Mouse (Mus musculus) heart, embryonic 12.5 days (tissue): ENCODE measurements around the gene Trub2. TPM values are rescaled to one million over a fixed set of nuclear protein-coding genes. Genes with fewer than 3 reads are reported as not detected.
A peak's percentile ranks its signal among the peaks of the same experiment; 100 is the strongest.

Experiments used
- ATAC-seq: fragments of 200-750 bp; cut with Nextera tagmentation; 2 replicates; pipeline ENCODE4 v1.8.0; 2017; ENCODE audit warnings: moderate TSS enrichment, moderate library complexity; ENCODE audit not compliant: insufficient number of reproducible peaks, low FRiP score
- H3K27ac ChIP-seq: fragments of 300-500 bp; sonication (generic); 2 replicates; pipeline ENCODE4 v1.5.1; 2016; ENCODE audit warnings: mild to moderate bottlenecking, moderate library complexity; ENCODE audit not compliant: poor library complexity, severe bottlenecking
- H3K27me3 ChIP-seq: fragments of 300-500 bp; sonication (generic); replicated peaks from 2 replicates; pipeline ENCODE4 v1.6.1; 2016; ENCODE audit warnings: mild to moderate bottlenecking, moderate library complexity
- H3K36me3 ChIP-seq: fragments of 300-500 bp; sonication (generic); 2 replicates; pipeline ENCODE4 v1.6.1; 2016; ENCODE audit warnings: mild to moderate bottlenecking, moderate library complexity
- H3K4me1 ChIP-seq: fragments of 300-500 bp; sonication (generic); replicated peaks from 2 replicates; pipeline ENCODE4 v1.6.1; 2016; ENCODE audit warnings: mild to moderate bottlenecking
- H3K4me2 ChIP-seq: fragments of 300-500 bp; sonication (generic); 2 replicates; pipeline ENCODE4 v1.6.1; 2016; ENCODE audit warnings: mild to moderate bottlenecking, moderate library complexity
- H3K4me3 ChIP-seq: fragments of 300-500 bp; sonication (generic); 2 replicates; pipeline ENCODE4 v1.5.1; 2016; ENCODE audit warnings: mild to moderate bottlenecking
- H3K9ac ChIP-seq: fragments of 300-500 bp; sonication (generic); 2 replicates; pipeline ENCODE4 v1.6.1; 2016; ENCODE audit warnings: mild to moderate bottlenecking, moderate library complexity
- H3K9me3 ChIP-seq: fragments of 300-500 bp; sonication (generic); replicated peaks from 2 replicates; pipeline ENCODE4 v1.6.1; 2016; ENCODE audit warnings: mild to moderate bottlenecking, moderate library complexity
- WGBS: fragments of 180-500 bp; shearing (Covaris S2); methylation state at CpG from one replicate; pipeline ENCODE4 v1.1.7; 2016; 5-methylcytosine and 5-hydroxymethylcytosine counted together
- polyA plus RNA-seq: library from polyadenylated mRNA; unstranded; fragments of >200 nt; fragmentation: Nextera tagmentation; extraction: Ambion mirVana; gene quantifications from 2 replicates; pipeline ENCODE4 v1.2.1, GENCODE M21; 2016

Gene Trub2
- 25.8 and 26.6 TPM in 2 replicates for polyA plus RNA-seq

GRCm38 (mm10) chr2:29787937-29788681, at the start of gene Trub2:
Gene Trub2 (minus strand): TSS chr2:29788502.
- peak within 1 kb of the TSS; percentile 89 for H3K4me2 ChIP-seq
- peaks cover 12% of the 10 kb centered on the region for H3K4me1 ChIP-seq
- H3K4me3 ChIP-seq = peak within 1 kb of the TSS; percentile 84
- under 1% methylated on average over 45 of the region's 45 CpGs for WGBS
- no peaks in the 10 kb centered on the region for H3K27me3 ChIP-seq
- H3K9ac ChIP-seq = peak within 1 kb of the TSS; percentile 76
- peaks cover 60% of the 10 kb centered on the region for H3K36me3 ChIP-seq
- no peaks in the 10 kb centered on the region for H3K9me3 ChIP-seq
- ATAC-seq = peak; percentile 88
- peak within 1 kb of the TSS; percentile 45; the same call in 1 of the 2 replicates for H3K27ac ChIP-seq

GRCm38 (mm10) chr2:29835391-29835899, 47.1 kb upstream of the Trub2 start:
- WGBS = 76% methylated on average over 2 of the region's 2 CpGs
- no peak for ATAC-seq
- Histone ChIP-seq H3K9me3 (no peaks in the 10 kb centered on the region), H3K9ac (no peak overlapping the region), H3K4me1 (peaks cover under 1% of the 10 kb centered on the region; the same call in 1 of the 2 replicates), H3K27me3 (no peaks in the 10 kb centered on the region), H3K27ac (no peak overlapping the region), H3K4me3 (no peak overlapping the region), H3K36me3 (peaks cover 57% of the 10 kb centered on the region), H3K4me2 (no peak overlapping the region)

DNA sequence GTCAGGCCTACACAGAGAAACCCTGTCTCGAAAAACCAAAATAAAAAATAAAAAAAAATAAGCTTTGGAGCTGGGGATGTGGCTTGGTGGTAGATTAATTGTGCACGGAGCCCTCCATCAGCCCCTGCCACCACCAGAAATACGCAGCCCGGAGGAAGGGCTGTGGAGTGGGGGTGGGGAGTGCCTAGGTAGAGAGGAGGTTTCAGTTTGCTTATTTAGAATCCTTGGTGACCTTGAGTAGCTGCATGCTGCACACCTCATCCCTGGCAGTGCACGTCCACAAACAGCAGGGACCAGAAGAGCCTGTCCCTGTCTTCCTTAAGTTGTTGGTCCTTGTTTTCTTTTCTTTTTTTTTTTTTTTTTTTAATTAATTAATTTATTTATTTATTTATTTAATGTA, 45.5 kb upstream of the Trub2 start:
- Histone ChIP-seq H3K9ac (no peak overlapping the region), H3K4me3 (no peak overlapping the region), H3K4me1 (no peaks in the 10 kb centered on the region), H3K36me3 (peaks cover 48% of the 10 kb centered on the region), H3K27ac (no peak overlapping the region), H3K9me3 (no peaks in the 10 kb centered on the region), H3K27me3 (no peaks in the 10 kb centered on the region), H3K4me2 (no peak overlapping the region)
- no peak for ATAC-seq
- 92% methylated on average over 5 of the region's 5 CpGs for WGBS

DNA sequence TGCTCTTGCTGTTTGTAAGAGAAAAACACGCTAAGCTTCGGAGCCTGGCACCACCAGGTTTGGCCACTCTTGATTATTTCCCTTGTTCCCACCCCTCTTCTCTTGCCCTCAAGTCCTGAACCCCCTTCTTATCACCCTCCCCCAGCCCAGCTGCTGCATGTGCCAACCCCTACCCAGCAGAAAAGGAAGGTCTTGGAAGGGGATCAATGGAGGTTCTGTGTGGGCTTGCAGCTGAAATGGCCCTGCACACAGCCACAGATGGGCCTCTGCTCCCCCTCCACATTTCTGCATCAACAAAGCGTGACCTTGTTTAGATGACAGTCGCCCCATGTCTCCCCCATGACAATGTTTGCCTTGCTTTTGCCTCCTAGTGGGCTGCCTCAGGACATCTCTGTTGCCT, 42.8 kb upstream of the Trub2 start:
- 84% methylated on average over 4 of the region's 4 CpGs for WGBS
- Histone ChIP-seq H3K4me1 (peaks cover 13% of the 10 kb centered on the region), H3K4me2 (no peak overlapping the region)

DNA sequence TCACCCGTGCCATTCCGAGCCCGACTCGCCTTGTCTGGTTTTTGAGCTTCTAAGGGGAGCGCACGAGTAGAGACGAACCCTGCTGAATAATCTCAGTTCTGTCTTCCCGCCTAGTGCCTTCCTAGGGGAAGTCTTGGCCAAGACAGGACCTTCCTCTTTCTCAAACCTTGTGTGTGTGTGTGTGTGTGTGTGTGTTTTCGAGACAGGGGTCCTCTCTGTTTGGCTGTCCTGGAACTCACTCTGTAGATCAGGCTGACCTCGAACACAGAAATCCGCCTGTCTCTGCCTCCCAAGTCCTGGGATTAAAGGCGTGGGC, 39.4 kb upstream of the Trub2 start:
- H3K27me3 ChIP-seq = no peaks in the 10 kb centered on the region
- peak overlapping the region; percentile 94 for H3K4me3 ChIP-seq
- peak overlapping the region; percentile 97 for H3K4me2 ChIP-seq
- ATAC-seq = 0 out of 2 replicates have a peak, but pooled peaks have one; percentile 1
- 2% methylated on average over 12 of the region's 12 CpGs for WGBS
- H3K4me1 ChIP-seq = peaks cover 15% of the 10 kb centered on the region
- H3K36me3 ChIP-seq = peaks cover 6% of the 10 kb centered on the region
- H3K9ac ChIP-seq = peak overlapping the region; percentile 92
- no peaks in the 10 kb centered on the region for H3K9me3 ChIP-seq
- peak overlapping the region; percentile 51 for H3K27ac ChIP-seq

More for the DNA sequence above, 42.8 kb upstream of the Trub2 start:
- Histone ChIP-seq H3K9me3 (no peaks in the 10 kb centered on the region), H3K27me3 (no peaks in the 10 kb centered on the region), H3K27ac (no peak overlapping the region), H3K4me3 (no peak overlapping the region), H3K9ac (no peak overlapping the region), H3K36me3 (peaks cover 36% of the 10 kb centered on the region)
- ATAC-seq = no peak

GRCm38 (mm10) chr2:29826926-29827708, 38.8 kb upstream of the Trub2 start:
- Histone ChIP-seq H3K4me1 (peaks cover 15% of the 10 kb centered on the region), H3K27ac (peak overlapping the region; percentile 91), H3K36me3 (peaks cover 3% of the 10 kb centered on the region; the same call in 1 of the 2 replicates), H3K9me3 (no peaks in the 10 kb centered on the region), H3K4me3 (peak overlapping the region; percentile 94), H3K9ac (peak overlapping the region; percentile 92), H3K4me2 (peak overlapping the region; percentile 97), H3K27me3 (no peaks in the 10 kb centered on the region)
- WGBS = under 1% methylated on average over 48 of the region's 48 CpGs
- ATAC-seq = peak; percentile 95

GRCm38 (mm10) chr2:29826318-29826925, 38.1 kb upstream of the Trub2 start:
- no peak for ATAC-seq
- peak overlapping the region; percentile 91 for H3K27ac ChIP-seq

DNA sequence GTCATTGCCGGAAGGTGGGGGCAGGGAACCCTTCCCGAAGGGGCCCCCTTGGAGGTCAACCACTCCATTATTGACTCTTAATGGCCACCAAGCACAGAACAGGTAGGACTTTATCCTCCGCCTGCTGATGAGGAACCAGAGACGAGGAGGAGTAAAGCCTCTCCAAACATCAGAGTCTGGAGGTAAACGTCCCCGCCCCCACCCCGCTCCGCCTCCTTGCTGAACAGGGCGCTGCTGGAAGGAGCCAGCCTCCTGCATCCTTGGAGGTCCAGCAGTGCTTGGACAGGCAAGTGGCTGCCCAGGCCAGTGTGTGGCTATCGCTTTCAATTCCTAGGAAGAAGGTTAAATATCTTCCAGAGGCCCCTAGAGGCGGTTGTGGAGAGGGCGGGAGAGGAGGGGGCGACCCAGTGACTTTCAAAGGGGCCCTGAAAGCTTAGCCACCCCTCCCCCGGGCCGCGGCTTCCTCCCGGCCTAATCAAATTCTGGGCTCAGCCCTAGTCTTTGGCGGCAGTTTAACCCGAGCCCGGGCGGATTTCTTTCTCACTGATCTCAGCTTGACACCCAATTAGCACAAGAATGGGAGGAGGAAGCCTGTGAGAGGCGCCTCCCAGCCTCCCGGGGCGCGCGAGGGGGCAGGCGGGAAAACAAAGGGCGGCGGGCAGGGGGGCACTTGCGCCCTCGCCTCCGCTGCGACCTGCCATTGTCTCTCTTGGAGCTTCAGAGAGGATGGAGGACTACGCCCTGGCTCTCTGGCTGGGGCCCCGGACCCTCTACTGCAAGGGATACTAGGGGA, 31.9 kb upstream of the Trub2 start, which contains the start of gene Urm1:
Gene Urm1, plus strand, starts transcription at position 51 of the 793 bp plus-strand sequence.
- Histone ChIP-seq H3K4me1 (peaks cover 9% of the 10 kb centered on the region), H3K9ac (peak within 1 kb of the TSS; percentile 75), H3K27me3 (no peaks in the 10 kb centered on the region), H3K27ac (peak within 1 kb of the TSS; percentile 92), H3K4me3 (peak within 1 kb of the TSS; percentile 49), H3K4me2 (peak within 1 kb of the TSS; percentile 80), H3K36me3 (peaks cover 12% of the 10 kb centered on the region), H3K9me3 (no peaks in the 10 kb centered on the region)
- peak; percentile 69 for ATAC-seq
- WGBS = 2% methylated on average over 35 of the region's 35 CpGs

More at GRCm38 (mm10) chr2:29826318-29826925, 38.1 kb upstream of the Trub2 start:
- Histone ChIP-seq H3K9ac (peak overlapping the region; percentile 79), H3K9me3 (no peaks in the 10 kb centered on the region), H3K27me3 (no peaks in the 10 kb centered on the region), H3K4me3 (peak overlapping the region; percentile 94), H3K4me2 (peak overlapping the region; percentile 97), H3K4me1 (peaks cover 15% of the 10 kb centered on the region), H3K36me3 (no peaks in the 10 kb centered on the region)
- 16% methylated on average over 11 of the region's 11 CpGs for WGBS

DNA sequence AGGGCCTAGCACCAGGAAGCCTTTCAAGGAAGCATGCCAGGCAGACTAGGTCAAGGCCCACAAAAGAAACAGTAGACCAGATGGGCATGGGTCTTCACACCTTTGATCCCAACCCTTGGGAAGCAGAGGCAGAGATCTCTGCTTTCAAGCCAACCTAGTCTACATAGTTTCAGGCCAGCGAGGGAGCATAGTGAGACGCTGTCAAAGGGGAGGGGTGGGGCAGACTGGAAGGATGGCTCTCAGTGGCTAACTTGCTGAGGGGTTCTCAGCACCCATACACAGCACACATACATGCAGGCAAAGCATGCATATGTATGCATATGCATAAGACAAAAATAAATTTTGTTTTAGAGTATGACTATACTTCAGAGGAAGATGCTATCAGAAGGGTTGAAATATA, 31.1 kb upstream of the Trub2 start:
- H3K4me1 ChIP-seq = peaks cover 9% of the 10 kb centered on the region
- H3K9me3 ChIP-seq = no peaks in the 10 kb centered on the region
- no peak overlapping the region for H3K4me3 ChIP-seq
- 24% methylated on average over 2 of the region's 2 CpGs for WGBS
- no peak overlapping the region for H3K9ac ChIP-seq
- peak overlapping the region; percentile 80 for H3K4me2 ChIP-seq
- no peak overlapping the region for H3K27ac ChIP-seq
- H3K27me3 ChIP-seq = no peaks in the 10 kb centered on the region
- no peak for ATAC-seq
- H3K36me3 ChIP-seq = peaks cover 19% of the 10 kb centered on the region
